Mouse (Mus musculus): ENCODE data around the gene Dnajc11.
A peak's percentile ranks its signal among the peaks of the same experiment; 100 is the strongest.

DNA sequence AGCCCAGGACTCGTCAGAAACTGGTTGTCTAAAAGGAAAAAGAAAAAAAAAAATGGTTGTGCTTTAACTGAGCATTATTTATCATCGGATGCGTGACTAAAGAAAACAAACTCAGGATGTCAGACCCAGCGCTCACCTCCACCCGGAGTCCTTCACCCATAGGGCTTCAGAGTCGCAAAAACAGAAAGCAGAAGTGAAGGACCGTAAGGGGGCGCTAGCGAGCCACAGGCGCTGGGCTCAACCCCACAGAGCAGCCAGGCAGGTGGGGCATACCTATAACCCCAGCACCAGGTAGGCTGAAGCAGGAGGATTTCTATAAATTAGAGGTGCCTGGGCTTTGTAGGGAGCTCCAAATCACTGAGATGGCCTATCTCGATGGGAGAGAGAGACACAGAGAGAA is 32.1 kb upstream of the Dnajc11 start:
- peak; percentile 41 for TF ChIP-seq CTCF (IDR thresholded peaks at IDR 0.05)
- TF ChIP-seq EP300 (IDR thresholded peaks at IDR 0.05): no peak

All from lung, postnatal 0 days (tissue).